Mouse (Mus musculus) liver, postnatal 0 days (tissue): Measurements from ENCODE around the gene Zbtb7a.

Experiments used
- CTCF ChIP-seq: sonication (generic); IDR thresholded peaks from 2 replicates; pipeline ENCODE4 v1.5.1; 2016; ENCODE audit warnings: antibody characterized with exemption, low read depth
- EP300 ChIP-seq: IDR thresholded peaks from 2 replicates; pipeline ENCODE4 v1.6.1; 2016; ENCODE audit warnings: antibody characterized with exemption, low read depth, mild to moderate bottlenecking

- no peak for TF ChIP-seq CTCF
- no peak for TF ChIP-seq EP300
Observed at GRCm38 (mm10) chr10:81137252-81138130, 2.5 kb downstream of the Zbtb7a start.
